Mouse (Mus musculus): ENCODE data around the gene Wasl. TPM values are rescaled to one million over a fixed set of nuclear protein-coding genes. Genes with fewer than 3 reads are reported as not detected.
A peak's percentile ranks its signal among the peaks of the same experiment; 100 is the strongest.

Gene Wasl
- 6.4 to 20.8 TPM (median 13.4 TPM) in 3 replicates for total RNA-seq (2017)

DNA sequence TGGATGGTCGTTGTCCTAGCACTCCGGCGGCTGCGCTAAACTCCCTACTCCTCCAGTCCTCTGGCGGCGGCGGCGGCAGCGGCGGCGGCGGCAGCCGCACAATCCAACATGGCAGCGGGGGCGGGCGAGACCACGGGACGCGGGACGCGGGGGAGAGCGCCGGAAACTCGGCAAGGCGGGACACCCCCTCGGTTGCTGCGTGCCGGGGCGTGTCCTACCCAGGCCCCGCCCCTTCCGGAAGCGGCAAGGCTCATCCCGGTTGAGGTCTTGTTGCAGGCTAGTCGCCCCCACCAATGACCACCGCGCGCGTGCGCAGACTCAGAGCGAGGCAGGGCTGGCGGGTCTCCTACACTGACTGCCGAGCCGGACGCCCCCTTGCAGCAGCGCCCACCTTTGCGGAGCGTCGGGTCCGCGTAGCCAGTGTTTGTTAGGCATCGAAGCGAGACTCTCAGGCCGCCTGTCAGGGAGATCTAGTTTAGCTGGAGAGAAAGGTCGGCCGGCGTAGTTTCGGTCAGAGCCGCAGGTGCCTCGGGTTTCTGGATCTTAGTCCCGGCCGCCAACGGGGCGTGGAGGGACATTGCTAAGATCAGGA is at the start of gene Wasl:
Wasl (minus strand) TSS at position 143 of the 592 bp plus-strand sequence.
- ATAC-seq (replicated peaks; ENCODE audit: insufficient number of reproducible peaks, low FRiP score, low TSS enrichment, poor library complexity, severe bottlenecking) = peak; percentile 97

GRCm38 (mm10) chr6:24707499-24707898 is 42.7 kb upstream of the Wasl start:
- ATAC-seq (replicated peaks; ENCODE audit: insufficient number of reproducible peaks, low FRiP score, low TSS enrichment, poor library complexity, severe bottlenecking) = no peak

- no peak for ATAC-seq (replicated peaks; ENCODE audit: insufficient number of reproducible peaks, low FRiP score, low TSS enrichment, poor library complexity, severe bottlenecking)
These were observed 42.3 kb upstream of the Wasl start for GRCm38 (mm10) chr6:24707090-24707489.

DNA sequence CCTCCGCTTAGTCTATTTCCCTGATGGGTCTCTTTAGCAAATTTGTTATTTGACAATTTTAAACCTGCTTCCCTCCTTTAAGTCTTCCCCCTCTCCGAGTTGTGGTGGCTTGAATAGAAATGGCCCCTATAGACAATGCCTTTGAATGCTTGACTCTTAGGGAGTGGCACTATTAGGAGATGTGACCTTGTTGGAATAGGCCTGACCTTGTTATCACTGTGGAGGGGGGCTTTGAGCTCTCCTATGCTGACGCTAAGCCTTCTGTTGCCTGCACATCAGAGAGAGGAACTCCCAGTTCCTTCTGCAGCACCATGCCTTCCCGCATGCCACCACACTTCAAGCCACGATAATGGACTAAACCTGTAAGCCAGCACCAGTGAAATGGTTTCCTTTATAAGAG is 32.4 kb upstream of the Wasl start:
- no peak for ATAC-seq (replicated peaks; ENCODE audit: insufficient number of reproducible peaks, low FRiP score, low TSS enrichment, poor library complexity, severe bottlenecking)

DNA sequence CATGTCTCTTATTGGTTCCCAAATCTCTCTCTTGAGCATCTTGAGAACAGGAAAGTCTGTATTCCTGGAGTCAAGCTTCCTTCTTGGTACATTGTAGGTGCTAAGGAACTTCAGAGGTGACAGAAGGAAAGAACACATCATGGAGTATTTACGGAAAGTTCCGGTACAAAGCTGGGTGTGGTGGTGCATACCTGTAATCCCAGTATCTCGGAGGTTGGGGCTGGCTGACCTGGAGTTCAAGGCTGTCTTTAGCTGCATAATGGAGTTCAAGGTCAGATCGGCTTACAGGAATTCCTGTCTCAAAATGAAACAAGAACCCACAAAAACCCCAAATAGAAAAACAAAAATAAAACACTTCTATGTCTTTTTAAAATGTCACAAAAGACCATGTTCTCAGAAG is 31.3 kb upstream of the Wasl start:
- no peak for ATAC-seq (replicated peaks; ENCODE audit: insufficient number of reproducible peaks, low FRiP score, low TSS enrichment, poor library complexity, severe bottlenecking)

GRCm38 (mm10) chr6:24694455-24695410 is 29.9 kb upstream of the Wasl start:
- ATAC-seq (replicated peaks; ENCODE audit: insufficient number of reproducible peaks, low FRiP score, low TSS enrichment, poor library complexity, severe bottlenecking) = no peak

- ATAC-seq (replicated peaks; ENCODE audit: insufficient number of reproducible peaks, low FRiP score, low TSS enrichment, poor library complexity, severe bottlenecking) = no peak
These were observed 23.1 kb upstream of the Wasl start for GRCm38 (mm10) chr6:24687871-24688270.

- ATAC-seq (replicated peaks; ENCODE audit: insufficient number of reproducible peaks, low FRiP score, low TSS enrichment, poor library complexity, severe bottlenecking) = no peak
These were observed 18.3 kb upstream of the Wasl start for GRCm38 (mm10) chr6:24683113-24683512.

DNA sequence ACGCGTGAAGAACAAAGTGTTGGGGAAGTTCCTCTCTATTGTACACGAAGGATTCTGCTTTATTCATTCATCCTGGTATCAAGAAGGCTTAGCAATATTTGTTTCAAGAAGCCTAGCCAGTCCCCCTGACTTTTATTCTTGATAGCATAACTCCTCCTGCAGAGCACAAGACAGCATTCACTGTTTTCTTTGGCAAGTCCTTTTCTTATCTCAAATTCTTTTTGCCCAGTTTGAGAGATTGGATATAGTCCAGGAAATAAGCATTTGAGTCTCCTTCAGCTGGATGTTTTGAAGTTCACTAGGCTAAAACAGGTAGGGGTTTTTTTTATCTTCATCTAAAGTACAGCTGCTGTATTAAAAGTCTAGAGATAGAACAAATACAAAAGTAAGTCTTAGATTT is 3.0 kb upstream of the Wasl start:
- no peak for ATAC-seq (replicated peaks; ENCODE audit: insufficient number of reproducible peaks, low FRiP score, low TSS enrichment, poor library complexity, severe bottlenecking)

DNA sequence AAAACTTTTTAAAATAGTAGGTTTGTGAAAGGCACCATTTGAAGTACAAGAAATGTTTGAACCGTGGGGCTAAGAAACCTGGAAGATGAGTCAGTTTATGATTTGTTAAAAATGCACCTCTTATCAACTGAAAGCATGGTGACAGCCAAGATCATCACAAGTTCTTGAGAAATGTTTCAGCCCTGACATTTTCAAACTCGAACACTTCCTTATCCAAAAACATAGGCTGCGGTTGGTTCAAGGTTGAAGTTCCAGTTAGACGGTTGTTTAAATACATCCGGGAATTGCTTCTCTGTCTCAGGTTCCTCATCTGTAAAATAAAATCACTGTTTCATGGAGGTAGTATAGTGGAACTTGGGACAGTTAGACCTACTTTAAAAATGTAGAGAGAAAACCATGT is 1.4 kb upstream of the Wasl start:
- no peak for ATAC-seq (replicated peaks; ENCODE audit: insufficient number of reproducible peaks, low FRiP score, low TSS enrichment, poor library complexity, severe bottlenecking)

DNA sequence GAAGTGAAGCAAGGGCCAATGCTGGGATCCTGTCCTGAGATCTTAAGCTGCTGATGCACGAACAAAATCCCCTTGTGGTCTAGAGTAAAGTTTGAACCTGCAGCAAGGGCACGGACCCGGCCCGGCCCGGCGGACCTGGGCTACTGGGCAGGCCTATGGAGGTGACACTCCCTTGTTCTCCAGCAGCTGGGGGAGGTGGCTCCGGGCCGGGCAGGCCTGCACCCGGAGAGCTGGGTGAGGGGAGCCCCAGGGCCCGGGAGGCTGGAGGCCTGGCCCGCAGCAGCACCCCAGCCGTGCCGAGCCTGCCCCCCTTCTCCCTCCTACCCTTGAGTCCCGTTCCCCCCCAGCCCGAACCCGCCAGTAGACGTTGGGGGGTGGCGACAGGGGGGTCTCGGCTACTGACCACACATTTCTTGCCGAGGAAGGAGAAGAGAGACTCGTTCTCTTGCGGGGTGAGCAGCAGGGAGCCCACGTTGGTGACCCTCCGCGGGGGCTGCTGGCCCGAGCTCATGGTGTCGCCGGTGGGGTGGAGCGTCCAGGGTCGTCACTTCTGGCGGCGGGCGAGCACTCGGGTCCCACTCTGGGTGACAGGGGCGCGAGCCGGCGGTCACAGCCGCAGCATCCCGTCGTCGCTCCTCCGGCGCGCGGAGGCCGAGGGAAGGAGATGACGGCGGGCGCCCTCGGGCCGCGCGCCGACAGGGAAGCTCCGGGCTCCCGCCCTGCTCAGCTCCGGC is 509 bp downstream of the Wasl start:
- 0 out of 2 replicates have a peak, but pooled peaks have one; percentile 18 for ATAC-seq (replicated peaks; ENCODE audit: insufficient number of reproducible peaks, low FRiP score, low TSS enrichment, poor library complexity, severe bottlenecking)

DNA sequence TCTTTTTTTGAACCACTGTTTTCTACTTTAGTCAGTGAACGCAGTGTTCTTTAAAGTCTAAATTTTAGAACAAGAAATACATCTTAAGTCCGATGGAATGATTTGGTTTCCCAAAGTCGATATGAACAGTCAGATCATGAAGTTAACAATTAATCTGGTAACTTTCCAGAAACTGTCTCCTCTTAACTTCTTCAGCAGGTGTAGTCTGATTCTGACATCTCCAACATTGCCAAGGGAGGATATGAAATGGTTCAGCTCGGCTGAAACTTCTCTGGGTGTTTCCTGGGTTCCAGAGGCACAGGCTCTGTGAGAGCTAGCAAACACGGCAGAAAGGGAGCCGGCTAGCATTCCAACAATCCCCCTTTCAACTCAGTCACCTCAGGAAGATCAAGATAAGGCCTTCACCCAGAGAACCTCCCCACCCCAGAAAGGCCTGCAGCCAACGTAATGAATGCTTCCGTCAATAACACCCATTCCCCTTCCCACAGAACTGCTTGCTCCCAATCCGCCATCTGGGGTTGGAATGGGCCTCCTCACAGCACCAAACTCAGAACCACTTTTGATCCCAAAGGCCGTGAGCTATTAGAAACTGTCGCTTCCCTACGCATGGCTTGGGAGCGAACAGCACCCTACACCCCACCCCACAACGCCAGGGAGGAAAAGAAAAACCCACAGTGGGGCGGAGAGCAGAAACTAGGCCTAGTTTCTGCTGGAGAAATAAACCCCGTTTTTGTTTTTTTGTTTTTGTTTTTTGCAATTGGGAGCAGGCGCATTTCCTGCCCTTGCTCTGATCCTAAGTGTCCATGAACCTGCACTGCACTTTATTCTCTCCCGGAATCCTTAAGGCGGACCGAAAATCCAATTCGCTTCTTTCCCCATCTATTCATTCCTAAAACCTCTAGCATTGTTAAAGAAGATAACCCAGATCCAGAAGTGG is 1.3 kb downstream of the Wasl start:
- ATAC-seq (replicated peaks; ENCODE audit: insufficient number of reproducible peaks, low FRiP score, low TSS enrichment, poor library complexity, severe bottlenecking) = no peak

DNA sequence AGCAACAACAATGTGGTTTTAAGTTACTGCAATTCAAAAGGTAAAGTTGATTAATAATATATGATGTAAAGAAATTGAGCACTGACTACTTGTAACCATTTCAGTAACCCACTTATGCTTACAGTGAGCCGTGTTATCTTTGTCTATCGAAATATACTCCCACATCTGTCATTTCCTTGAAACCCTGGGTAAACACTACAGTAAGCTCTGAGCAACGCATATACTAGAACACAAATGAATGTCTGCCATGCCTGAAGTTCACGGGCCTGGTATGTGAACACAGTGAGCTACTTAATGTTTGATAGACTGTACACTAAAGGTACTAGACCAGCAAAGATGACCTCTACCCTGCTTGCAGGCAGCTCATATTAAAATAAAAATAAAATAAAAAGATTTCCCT is 2.3 kb downstream of the Wasl start:
- ATAC-seq (replicated peaks; ENCODE audit: insufficient number of reproducible peaks, low FRiP score, low TSS enrichment, poor library complexity, severe bottlenecking) = no peak

GRCm38 (mm10) chr6:24661879-24662278 is 2.9 kb downstream of the Wasl start:
- no peak for ATAC-seq (replicated peaks; ENCODE audit: insufficient number of reproducible peaks, low FRiP score, low TSS enrichment, poor library complexity, severe bottlenecking)

GRCm38 (mm10) chr6:24657647-24658387 is 7.0 kb downstream of the Wasl start:
- no peak for ATAC-seq (replicated peaks; ENCODE audit: insufficient number of reproducible peaks, low FRiP score, low TSS enrichment, poor library complexity, severe bottlenecking)

- no peak for ATAC-seq (replicated peaks; ENCODE audit: insufficient number of reproducible peaks, low FRiP score, low TSS enrichment, poor library complexity, severe bottlenecking)
These were observed 8.7 kb downstream of the Wasl start for GRCm38 (mm10) chr6:24656094-24656493.

DNA sequence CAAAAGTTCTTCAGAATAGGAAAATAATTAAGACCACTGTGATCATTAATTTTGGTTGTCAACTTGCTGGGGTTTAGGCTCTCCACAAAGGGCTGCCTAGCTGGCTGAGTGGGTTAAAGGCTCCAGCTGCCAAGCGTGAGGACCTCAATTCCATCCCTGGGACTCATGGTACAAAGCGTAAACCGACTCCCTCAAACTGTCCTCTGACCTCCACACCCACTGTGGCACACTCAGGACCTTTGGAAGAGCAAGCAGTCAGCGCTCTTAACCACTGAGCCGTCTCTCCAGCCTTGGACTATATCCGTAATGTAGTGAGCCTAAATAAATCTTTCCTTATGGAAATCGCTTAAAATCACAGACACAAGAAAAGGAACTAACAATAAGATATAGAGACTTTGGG is 13.3 kb downstream of the Wasl start:
- no peak for ATAC-seq (replicated peaks; ENCODE audit: insufficient number of reproducible peaks, low FRiP score, low TSS enrichment, poor library complexity, severe bottlenecking)

DNA sequence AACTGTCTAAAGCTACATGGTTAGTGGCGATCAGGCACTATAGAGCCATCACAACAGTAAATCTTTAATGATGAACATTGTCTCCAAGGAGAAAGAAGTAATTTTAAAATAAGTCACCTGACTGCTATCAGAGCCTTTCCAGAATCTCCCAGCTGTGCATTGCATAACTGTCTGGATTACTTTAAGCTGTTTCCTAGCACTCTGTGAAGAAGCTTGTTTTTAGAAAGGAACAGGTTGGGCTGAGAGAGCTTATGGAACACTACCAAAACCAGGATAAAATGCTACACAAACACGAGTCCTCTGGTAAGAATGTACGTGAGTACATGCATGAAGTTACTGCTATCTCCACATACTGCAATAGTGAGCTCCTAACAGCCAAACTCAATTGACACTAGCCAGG is 14.1 kb downstream of the Wasl start:
- ATAC-seq (replicated peaks; ENCODE audit: insufficient number of reproducible peaks, low FRiP score, low TSS enrichment, poor library complexity, severe bottlenecking) = no peak

Measured in monocyte, adult 5-6 weeks (primary cell).